Mouse (Mus musculus): ENCODE data around the gene Lnp1.
"Not testable (repeated sequence)": the region's sequence is repeated elsewhere in the genome, so short reads cannot be mapped to it uniquely, and the experiment has no call there.

- TF ChIP-seq POLR2A, CTCF (IDR thresholded peaks at IDR 0.05; ENCODE audit: insufficient read depth, low read depth, low read length): not testable (repeated sequence)
These were observed 25.7 kb downstream of the Lnp1 start for GRCm38 (mm10) chr16:56902206-56902605.

All from olfactory bulb, adult 2 months (tissue).